Mouse (Mus musculus): Measurements from ENCODE around the gene Ncaph.
"Not testable (repeated sequence)": the region's sequence is repeated elsewhere in the genome, so short reads cannot be mapped to it uniquely, and the experiment has no call there.

The Ncaph gene

GRCm38 (mm10) chr2:127086235-127086634 is 47.5 kb downstream of the Ncaph start:
- DNase-seq = no peak

- no peak for DNase-seq
These were observed 53.0 kb downstream of the Ncaph start for GRCm38 (mm10) chr2:127080591-127081218.

- no peak for DNase-seq
These were observed 53.7 kb downstream of the Ncaph start for GRCm38 (mm10) chr2:127079881-127080590.

GRCm38 (mm10) chr2:127079066-127079465 is 54.7 kb downstream of the Ncaph start:
- not testable (repeated sequence) for DNase-seq

GRCm38 (mm10) chr2:127077611-127078010 is 56.1 kb downstream of the Ncaph start:
- no peak for DNase-seq

GRCm38 (mm10) chr2:127074116-127074515 is 59.6 kb downstream of the Ncaph start:
- DNase-seq = no peak

GRCm38 (mm10) chr2:127070879-127071278 is 62.9 kb downstream of the Ncaph start:
- DNase-seq = no peak

- peak; percentile 92 to 93 for DNase-seq
These were observed 63.3 kb downstream of the Ncaph start, which contains the start of gene Blvra for GRCm38 (mm10) chr2:127070435-127070841. Blvra (plus strand) TSS chr2:127070665.

GRCm38 (mm10) chr2:127069781-127070434 is 63.8 kb downstream of the Ncaph start:
- DNase-seq = peak in 1 of 2 experiments; percentile 4

- DNase-seq = no peak
These were observed 64.9 kb downstream of the Ncaph start for GRCm38 (mm10) chr2:127068806-127069205.

- no peak for DNase-seq
These were observed 72.3 kb downstream of the Ncaph start for GRCm38 (mm10) chr2:127061471-127061870.
